8 mouse cellular contexts compared by ENCODE assay signal in genomic region chr17:14202291-14203030, GRCm38 (mm10). TPM values are rescaled to one million over a fixed set of nuclear protein-coding genes. Genes with fewer than 3 reads are reported as not detected.
A peak's percentile ranks its signal among the peaks of the same experiment; 100 is the strongest.
DNase-seq lines count a peak whose midpoint lies in the region; ATAC-seq lines count a peak whose summit lies in the region.

No protein-coding gene starts in this region.

- H3K36me3 ChIP-seq in heart, embryonic 15.5 days: no peaks in the 10 kb centered on the region
- H3K36me3 ChIP-seq in neural tube, embryonic 11.5 days (ENCODE audit: control insufficient read depth, insufficient read depth, low read length): no peaks in the 10 kb centered on the region

- H3K4me2 ChIP-seq in heart, embryonic 15.5 days: peak overlapping the region; percentile 97
- H3K4me2 ChIP-seq in neural tube, embryonic 11.5 days (ENCODE audit: low read depth): peak overlapping the region; percentile 92

- H3K4me3 ChIP-seq in heart, embryonic 15.5 days: peak overlapping the region; percentile 74
- peak overlapping the region; percentile 47 for H3K4me3 ChIP-seq in neural tube, embryonic 11.5 days (ENCODE audit: low read depth, low read length)

- peaks cover 30% of the 10 kb centered on the region for H3K4me1 ChIP-seq in heart, embryonic 15.5 days (replicated peaks)
- peaks cover 7% of the 10 kb centered on the region; the same call in 1 of the 2 replicates for H3K4me1 ChIP-seq in neural tube, embryonic 11.5 days (ENCODE audit: control insufficient read depth, insufficient read depth, low read length)

- peak; percentile 31 for DNase-seq in adrenal gland, postnatal 10 days
- DNase-seq in adrenal gland, postnatal 4 days (ENCODE audit: low spot score in 2 of 2): no peak
- DNase-seq in ES-CJ7 (ENCODE audit: low read depth, low spot score) (peak; percentile 46), MN1 (ENCODE audit: low spot score) (no peak)
- peak; percentile 59 for DNase-seq in large intestine, adult 2 months (ENCODE audit: low read depth, low spot score)
- DNase-seq in neural tube, embryonic 11.5 days (ENCODE audit: low spot score): peak; percentile 36
- DNase-seq in left cerebral cortex, adult 11 months (ENCODE audit: low spot score): no peak

- H3K9ac ChIP-seq in heart, embryonic 15.5 days: peak overlapping the region; percentile 72
- H3K9ac ChIP-seq in neural tube, embryonic 11.5 days (ENCODE audit: low read length): no peak overlapping the region

- no peaks in the 10 kb centered on the region for H3K9me3 ChIP-seq in heart, embryonic 15.5 days (replicated peaks)
- H3K9me3 ChIP-seq in neural tube, embryonic 11.5 days (ENCODE audit: control insufficient read depth, low read length): no peaks in the 10 kb centered on the region

- H3K27ac ChIP-seq in heart, embryonic 15.5 days: peak overlapping the region; percentile 63; the same call in 1 of the 2 replicates
- no peak overlapping the region for H3K27ac ChIP-seq in neural tube, embryonic 11.5 days (ENCODE audit: low read depth, low read length)

- ATAC-seq in heart, embryonic 15.5 days (replicated peaks; ENCODE audit: insufficient number of reproducible peaks, insufficient read depth, low FRiP score, low read depth): no peak
- no peak for ATAC-seq in neural tube, embryonic 11.5 days (ENCODE audit: insufficient read depth, low FRiP score, low TSS enrichment)

- 5% methylated on average over 18 of the region's 18 CpGs for WGBS in heart, embryonic 15.5 days
- 3% methylated on average over 18 of the region's 18 CpGs for WGBS in large intestine, adult 2 months
- 2% methylated on average over 18 of the region's 18 CpGs for WGBS in neural tube, embryonic 11.5 days

- peaks cover 70% of the 10 kb centered on the region for H3K27me3 ChIP-seq in heart, embryonic 15.5 days
- peaks cover 48% of the 10 kb centered on the region for H3K27me3 ChIP-seq in neural tube, embryonic 11.5 days (ENCODE audit: control insufficient read depth, insufficient read depth, low read length)

RNA-seq across cellular contexts. Expression of gene Dact2, which starts 1.6 kb away (rescaled TPM):
- total RNA-seq in adrenal gland, postnatal 10 days (2021): 1 to 10 TPM; 2.5 to 2.8 TPM
- total RNA-seq in adrenal gland, postnatal 4 days (2021): 1 to 10 TPM; 2.4 to 9.2 TPM
- polyA plus RNA-seq in heart, embryonic 15.5 days (2015; fragmentation: Nextera tagmentation; extraction: Ambion mirVana): 1.5 and 6.1 TPM in 2 replicates
- 14.6 and 14.7 TPM in 2 replicates for polyA plus RNA-seq in large intestine, adult 2 months (2012; rRNA removed)
- 1.1 and 1.4 TPM in 2 replicates for polyA plus RNA-seq in neural tube, embryonic 11.5 days (2014; fragmentation: Nextera tagmentation; extraction: Ambion mirVana)

Comparison
In these comparisons a context has a peak if more than half of its experiments do, and no peak if none do; other contexts are left out.
1. DNase-seq: peak in adrenal gland, postnatal 10 days (single experiment), ES-CJ7 (single experiment), large intestine, adult 2 months (single experiment) and neural tube, embryonic 11.5 days (single experiment); none in adrenal gland, postnatal 4 days (0 of 2), MN1 (single experiment) and left cerebral cortex, adult 11 months (single experiment).